Mouse (Mus musculus) ES-E14 (cell line): ENCODE results near the gene 2410004P03Rik.

Experiments used
- CHD2 ChIP-seq: IDR thresholded peaks from 2 replicates; pipeline ENCODE4 v1.6.1; 2014; ENCODE audit warnings: mild to moderate bottlenecking, low read depth, low read length, inconsistent platforms
- HCFC1 ChIP-seq: IDR thresholded peaks from 2 replicates; pipeline ENCODE4 v1.6.1; 2012; ENCODE audit warnings: low read length, inconsistent platforms, borderline replicate concordance; ENCODE audit not compliant: insufficient read depth
- MAFK ChIP-seq: IDR thresholded peaks from 2 replicates; pipeline ENCODE4 v1.6.1; 2014; ENCODE audit warnings: mild to moderate bottlenecking, low read depth, low read length, inconsistent platforms; ENCODE audit not compliant: insufficient read depth
- ZNF384 ChIP-seq: IDR thresholded peaks from 2 replicates; pipeline ENCODE4 v1.6.1; 2012; ENCODE audit warnings: low read depth, low read length, inconsistent platforms

DNA sequence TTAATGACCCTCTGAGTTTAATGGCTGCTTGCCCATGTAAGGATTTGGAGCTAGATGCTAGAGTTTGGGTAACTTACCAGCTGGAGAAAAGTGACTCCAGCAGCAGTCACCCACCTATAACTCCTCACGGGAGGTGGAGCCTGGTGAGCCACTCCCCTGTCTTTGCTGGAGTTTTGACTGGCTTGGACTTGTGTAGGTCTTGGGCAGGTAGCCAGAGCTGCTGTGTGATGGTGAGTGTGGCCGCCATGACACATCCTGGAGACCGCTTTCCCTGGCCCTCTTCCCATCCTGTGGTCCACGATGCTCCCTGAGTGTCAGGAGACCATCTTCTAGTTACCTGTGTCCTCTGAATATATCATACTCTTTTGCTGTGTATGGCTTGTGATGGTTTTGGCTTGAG lies 44.2 kb upstream of the 2410004P03Rik start:
- TF ChIP-seq ZNF384 = no peak
- no peak for TF ChIP-seq CHD2
- no peak for TF ChIP-seq HCFC1
- no peak for TF ChIP-seq MAFK
